Mouse (Mus musculus) intestine, postnatal 0 days (tissue): ENCODE measurements around the gene Ccdc14. TPM values are rescaled to one million over a fixed set of nuclear protein-coding genes. Genes with fewer than 3 reads are reported as not detected.
"Not testable (repeated sequence)": the region's sequence is repeated elsewhere in the genome, so short reads cannot be mapped to it uniquely, and the experiment has no call there.

Source experiments
- ATAC-seq: fragments of 200-750 bp; cut with Nextera tagmentation; 2 replicates; pipeline ENCODE4 v1.8.0; 2017; ENCODE audit warnings: mild to moderate bottlenecking, moderate TSS enrichment, moderate library complexity
- H3K27ac ChIP-seq: fragments of 300-500 bp; sonication (generic); 2 replicates; pipeline ENCODE4 v1.5.1; 2014; ENCODE audit warnings: mild to moderate bottlenecking, low read depth, low read length, moderate library complexity
- H3K27me3 ChIP-seq: fragments of 300-500 bp; sonication (generic); replicated peaks from 2 replicates; pipeline ENCODE4 v1.6.1; 2014; ENCODE audit warnings: low read length, mixed read lengths; ENCODE audit not compliant: control insufficient read depth, insufficient read depth
- H3K36me3 ChIP-seq: fragments of 300-500 bp; sonication (generic); 2 replicates; pipeline ENCODE4 v1.6.1; 2014; ENCODE audit warnings: mild to moderate bottlenecking, moderate library complexity; ENCODE audit not compliant: control insufficient read depth, insufficient read depth
- H3K4me1 ChIP-seq: fragments of 300-500 bp; sonication (generic); replicated peaks from 2 replicates; pipeline ENCODE4 v1.6.1; 2014; ENCODE audit warnings: antibody characterized with exemption, low read length, mixed read lengths; ENCODE audit not compliant: control insufficient read depth, insufficient read depth
- H3K4me2 ChIP-seq: fragments of 300-500 bp; sonication (generic); replicated peaks from 2 replicates; pipeline ENCODE4 v1.6.1; 2014; ENCODE audit warnings: low read depth, mild to moderate bottlenecking, moderate library complexity
- H3K4me3 ChIP-seq: fragments of 300-500 bp; sonication (generic); 2 replicates; pipeline ENCODE4 v1.5.1; 2014; ENCODE audit warnings: low read depth, low read length
- H3K9ac ChIP-seq: fragments of 300-500 bp; sonication (generic); 2 replicates; pipeline ENCODE4 v1.6.1; 2014; ENCODE audit warnings: mild to moderate bottlenecking, low read depth, low read length
- H3K9me3 ChIP-seq: fragments of 300-500 bp; sonication (generic); 2 replicates; pipeline ENCODE4 v1.6.1; 2016; ENCODE audit warnings: mixed run types; ENCODE audit not compliant: control insufficient read depth
- CTCF ChIP-seq: sonication (generic); IDR thresholded peaks from 2 replicates; pipeline ENCODE4 v1.5.1; 2016; ENCODE audit warnings: low read depth, mild to moderate bottlenecking, control low read depth, antibody characterized with exemption, moderate library complexity
- WGBS: fragments of 180-500 bp; shearing (Covaris S2); extraction: QIAGEN DNeasy Blood & Tissue Kit; methylation state at CpG from one replicate; pipeline ENCODE4 v1.1.7; 2014; 5-methylcytosine and 5-hydroxymethylcytosine counted together
- polyA plus RNA-seq: library from polyadenylated mRNA; unstranded; fragments of >200 nt; fragmentation: Nextera tagmentation; extraction: Ambion mirVana; gene quantifications from 2 replicates; pipeline ENCODE4 v1.2.1, GENCODE M21; 2015

Ccdc14 gene
- polyA plus RNA-seq, 1 experiment from 2014 or later = 1.7 TPM

DNA sequence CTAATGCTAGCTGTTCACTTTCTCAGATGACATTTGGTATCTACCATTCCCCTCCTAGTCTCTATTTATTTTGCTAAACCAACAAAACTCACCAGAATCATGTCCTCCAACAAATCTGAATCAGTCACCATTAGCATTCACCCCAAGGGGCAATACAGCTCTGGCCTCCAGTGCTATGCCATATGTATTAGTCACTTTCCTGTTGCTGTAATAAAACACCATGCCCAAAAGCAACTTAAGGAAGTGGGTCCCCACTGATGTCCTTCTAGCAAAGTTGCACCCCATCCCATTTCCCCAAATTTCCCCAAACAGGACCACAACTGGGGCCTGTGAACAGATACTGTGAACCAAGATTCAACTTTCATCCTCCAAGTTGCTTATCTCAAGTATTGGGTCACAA is 8.6 kb upstream of the Ccdc14 start:
- no peaks in the 10 kb centered on the region for H3K27me3 ChIP-seq
- H3K4me3 ChIP-seq = no peak overlapping the region
- H3K9me3 ChIP-seq = no peaks in the 10 kb centered on the region
- no peak for ATAC-seq
- no peaks in the 10 kb centered on the region for H3K4me1 ChIP-seq
- TF ChIP-seq CTCF = no peak
- no peak overlapping the region for H3K9ac ChIP-seq
- no peak overlapping the region for H3K4me2 ChIP-seq
- no peaks in the 10 kb centered on the region for H3K36me3 ChIP-seq
- no peak overlapping the region for H3K27ac ChIP-seq

DNA sequence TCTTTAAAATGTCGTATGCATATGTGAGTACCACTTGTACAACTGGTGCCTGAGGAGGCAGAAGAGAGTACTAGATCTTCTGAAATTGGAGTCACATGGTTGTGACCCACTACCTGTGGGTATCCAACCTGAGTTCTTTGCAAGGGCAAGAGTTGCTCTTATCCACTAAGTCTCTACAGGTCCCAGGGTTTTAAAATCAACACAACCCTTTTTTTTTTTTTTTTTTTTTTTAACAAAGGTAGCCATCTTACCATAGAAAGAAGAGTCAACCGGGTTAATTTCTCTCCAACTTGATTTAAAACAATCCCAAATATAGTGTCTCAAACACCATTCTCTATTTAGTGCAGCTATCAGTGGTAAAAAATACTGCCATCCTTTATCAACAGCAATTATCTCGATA is 537 bp upstream of the Ccdc14 start:
- TF ChIP-seq CTCF = no peak
- no peak for ATAC-seq
- 74% methylated on average over 3 of the region's 3 CpGs for WGBS
- Histone ChIP-seq H3K9ac (no peak overlapping the region), H3K4me3 (peak overlapping the region; percentile 61; the same call in 1 of the 2 replicates), H3K36me3 (no peaks in the 10 kb centered on the region), H3K27ac (no peak overlapping the region), H3K27me3 (no peaks in the 10 kb centered on the region), H3K9me3 (no peaks in the 10 kb centered on the region), H3K4me1 (no peaks in the 10 kb centered on the region), H3K4me2 (peak overlapping the region; percentile 81; the same call in 1 of the 2 replicates)

DNA sequence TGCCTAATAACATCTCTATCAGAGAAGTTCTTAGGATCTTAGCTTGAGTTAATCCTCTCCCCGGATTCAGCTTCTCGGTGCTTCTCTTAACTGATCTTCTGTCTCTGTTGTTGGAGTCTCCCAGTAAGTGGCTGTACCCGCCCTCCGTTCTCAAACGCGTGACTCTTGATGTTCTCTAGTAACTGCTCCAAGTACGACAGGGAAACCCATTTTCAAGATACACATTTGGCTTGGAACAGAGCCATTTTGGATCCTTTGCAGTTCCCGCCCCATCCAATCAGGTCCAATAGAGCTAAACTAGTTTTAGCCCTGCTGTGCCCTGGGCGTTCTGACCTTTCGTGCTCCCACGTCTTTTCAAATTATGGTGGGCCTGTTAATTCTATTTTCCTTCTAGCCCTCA is 740 bp downstream of the Ccdc14 start:
- no peaks in the 10 kb centered on the region for H3K27me3 ChIP-seq
- no peak for TF ChIP-seq CTCF
- H3K4me2 ChIP-seq = peak overlapping the region; percentile 81
- peak overlapping the region; percentile 73; the same call in 1 of the 2 replicates for H3K27ac ChIP-seq
- H3K4me3 ChIP-seq = peak overlapping the region; percentile 61
- ATAC-seq = no peak
- H3K4me1 ChIP-seq = no peaks in the 10 kb centered on the region
- no peaks in the 10 kb centered on the region for H3K9me3 ChIP-seq
- no peaks in the 10 kb centered on the region for H3K36me3 ChIP-seq
- WGBS = 11% methylated on average over 11 of the region's 11 CpGs
- H3K9ac ChIP-seq = peak overlapping the region; percentile 69

DNA sequence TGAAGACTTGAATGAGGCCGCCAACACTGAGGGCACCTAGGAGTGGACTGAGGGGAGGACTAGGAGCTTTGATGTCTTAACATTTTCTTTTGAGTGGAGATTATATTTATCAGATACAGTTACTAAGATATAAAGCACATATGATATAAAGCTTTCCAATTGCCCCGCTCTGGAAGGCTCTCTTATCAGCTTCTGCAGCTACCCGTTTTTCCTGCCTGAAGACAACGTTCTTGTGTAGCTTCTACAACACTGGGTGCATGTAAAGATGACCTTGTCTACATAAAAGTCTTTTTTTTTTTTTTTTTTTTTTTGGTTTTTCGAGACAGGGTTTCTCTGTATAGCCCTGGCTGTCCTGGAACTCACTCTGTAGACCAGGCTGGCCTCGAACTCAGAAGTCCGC is 4.1 kb downstream of the Ccdc14 start:
- H3K9me3 ChIP-seq = no peaks in the 10 kb centered on the region
- no peak for ATAC-seq
- 76% methylated on average over 5 of the region's 7 CpGs for whole genome bisulfite sequencing
- TF ChIP-seq CTCF = no peak
- H3K4me1 ChIP-seq = no peaks in the 10 kb centered on the region
- H3K4me2 ChIP-seq = no peak overlapping the region
- no peak overlapping the region for H3K4me3 ChIP-seq
- no peaks in the 10 kb centered on the region for H3K27me3 ChIP-seq
- H3K36me3 ChIP-seq = no peaks in the 10 kb centered on the region
- H3K9ac ChIP-seq = no peak overlapping the region
- H3K27ac ChIP-seq = no peak overlapping the region

DNA sequence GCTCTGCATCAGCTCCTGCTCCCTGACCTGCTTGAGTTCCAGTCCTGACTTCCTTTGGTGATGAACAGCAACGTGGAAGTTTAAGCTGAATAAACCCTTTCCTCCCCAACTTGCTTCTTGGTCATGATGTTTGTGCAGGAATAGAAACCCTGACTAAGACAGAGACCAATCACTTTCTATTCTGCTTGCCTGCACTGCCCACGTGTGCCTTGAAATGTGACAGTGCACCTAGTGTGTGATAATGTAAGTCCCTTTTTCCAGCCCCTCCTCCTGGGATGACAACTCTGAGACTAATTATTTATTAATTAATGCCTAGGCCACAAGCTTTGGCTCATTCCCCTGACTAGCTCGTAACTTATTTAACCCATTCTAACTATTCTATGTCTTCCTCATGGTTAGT is 8.3 kb downstream of the Ccdc14 start:
- not testable (repeated sequence) for H3K9me3 ChIP-seq, H3K36me3 ChIP-seq, H3K4me1 ChIP-seq

DNA sequence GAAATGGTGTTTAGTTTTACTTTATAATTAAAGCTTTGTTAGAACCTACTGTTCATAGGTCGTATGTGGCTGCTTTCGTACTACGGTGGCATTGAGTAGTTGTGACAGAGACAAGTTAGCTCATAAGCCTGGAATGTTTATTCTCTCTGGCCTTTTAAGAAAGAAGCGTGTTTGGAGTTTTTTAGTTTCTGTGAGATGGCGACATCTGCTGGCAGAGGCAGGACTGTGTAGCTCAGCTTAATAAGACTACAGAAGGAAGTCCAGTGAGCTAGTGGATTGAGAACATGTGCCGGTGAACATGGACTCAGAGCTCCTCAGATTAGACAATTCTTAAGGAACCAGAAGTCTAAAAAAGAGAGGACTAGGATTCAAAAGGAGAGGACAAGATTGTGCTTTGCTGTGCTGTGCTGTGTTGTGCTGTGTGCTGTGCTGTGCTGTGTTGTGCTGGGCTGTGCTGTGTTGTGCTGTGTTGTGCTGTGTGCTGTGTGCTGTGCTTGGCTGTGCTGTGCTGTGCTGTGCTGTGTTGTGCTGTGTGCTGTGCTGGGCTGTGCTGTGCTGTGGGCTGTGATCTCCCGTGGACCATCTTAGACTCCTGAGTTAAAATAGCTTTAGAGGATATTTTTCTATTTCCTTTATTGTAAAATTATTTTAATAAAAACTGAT is 9.9 kb downstream of the Ccdc14 start:
- 14% methylated on average over 7 of the region's 7 CpGs for WGBS
- ATAC-seq = peak; percentile 56

More for the DNA sequence above, 8.3 kb downstream of the Ccdc14 start:
- H3K27me3 ChIP-seq, ATAC-seq, H3K27ac ChIP-seq, H3K4me3 ChIP-seq, H3K4me2 ChIP-seq, H3K9ac ChIP-seq: not testable (repeated sequence)
- WGBS = 74% methylated on average over 3 of the region's 3 CpGs

DNA sequence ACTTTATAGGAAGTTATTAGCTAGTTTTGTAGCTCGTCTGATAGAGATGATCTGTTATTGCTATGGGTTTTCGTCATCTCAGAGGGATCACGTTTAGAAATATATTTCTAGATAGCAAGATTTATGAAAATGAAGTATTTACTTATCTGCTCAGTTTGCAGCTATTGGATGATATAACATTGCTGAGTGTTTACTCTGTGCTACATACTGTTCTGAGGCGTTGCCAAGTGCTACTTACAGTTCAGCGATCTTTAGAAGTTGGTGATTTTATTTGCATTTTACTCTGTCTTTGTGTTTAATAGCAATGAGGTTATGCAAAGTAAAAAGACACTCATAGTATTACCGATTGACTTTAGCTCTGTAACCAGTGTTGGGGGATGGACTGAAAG is 10.4 kb downstream of the Ccdc14 start:
- Histone ChIP-seq H3K36me3 (0 out of 2 replicates have a peak, but pooled peaks cover 2% of the 10 kb centered on the region), H3K9ac (no peak overlapping the region), H3K4me2 (no peak overlapping the region), H3K27me3 (no peaks in the 10 kb centered on the region), H3K27ac (no peak overlapping the region), H3K9me3 (no peaks in the 10 kb centered on the region), H3K4me1 (no peaks in the 10 kb centered on the region), H3K4me3 (no peak overlapping the region)
- no peak for ATAC-seq
- 69% methylated on average over 6 of the region's 6 CpGs for WGBS
- no peak for TF ChIP-seq CTCF

More for the DNA sequence above, 9.9 kb downstream of the Ccdc14 start:
- Histone ChIP-seq H3K4me3 (no peak overlapping the region), H3K27ac (no peak overlapping the region), H3K4me1 (no peaks in the 10 kb centered on the region), H3K9me3 (no peaks in the 10 kb centered on the region), H3K27me3 (no peaks in the 10 kb centered on the region), H3K4me2 (no peak overlapping the region), H3K9ac (no peak overlapping the region), H3K36me3 (0 out of 2 replicates have a peak, but pooled peaks cover under 1% of the 10 kb centered on the region)
- TF ChIP-seq CTCF = peak; percentile 90
